Mouse (Mus musculus): ENCODE measurements around the gene Zdhhc12. TPM values are rescaled to one million over a fixed set of nuclear protein-coding genes. Genes with fewer than 3 reads are reported as not detected.
"Not testable (repeated sequence)": the region's sequence is repeated elsewhere in the genome, so short reads cannot be mapped to it uniquely, and the experiment has no call there.

Gene Zdhhc12
- polyA plus RNA-seq, 1 experiment = 31.5 TPM

GRCm38 (mm10) chr2:30133613-30134377 lies 40.3 kb upstream of the Zdhhc12 start, which contains the start of gene Tbc1d13:
Gene Tbc1d13 (plus strand): TSS chr2:30133746.
- Histone ChIP-seq H3K79me3 (ENCODE audit: low read depth) (peaks cover 4% of the 10 kb centered on the region), H3ac (ENCODE audit: control insufficient read depth, insufficient read length, low read depth) (peak within 1 kb of the TSS; percentile 95), H3K4me3 (ENCODE audit: insufficient read depth, poor library complexity, severe bottlenecking) (peak within 1 kb of the TSS; percentile 92), H3K79me2 (ENCODE audit: control insufficient read depth, insufficient read depth) (peaks cover 36% of the 10 kb centered on the region), H3K27me3 (ENCODE audit: control insufficient read depth, insufficient read depth, insufficient read length) (no peaks in the 10 kb centered on the region), H3K36me3 (ENCODE audit: control insufficient read depth, insufficient read depth) (peaks cover 20% of the 10 kb centered on the region)
- TF ChIP-seq CEBPB (IDR thresholded peaks at IDR 0.05; ENCODE audit: low read depth) (no peak), MYOD1 (IDR thresholded peaks at IDR 0.05; ENCODE audit: control insufficient read depth, insufficient read length, low read depth) (no peak), FOSL1 (IDR thresholded peaks at IDR 0.05; ENCODE audit: insufficient read depth, low read length, poor library complexity, severe bottlenecking) (no peak), CTCF (IDR thresholded peaks at IDR 0.05; ENCODE audit: control insufficient read depth, insufficient read depth, insufficient read length) (no peak), MAX (IDR thresholded peaks at IDR 0.05) (peak; percentile 85), USF1 (IDR thresholded peaks at IDR 0.05; ENCODE audit: low read depth) (peak; percentile 100), MYOG (IDR thresholded peaks at IDR 0.05; ENCODE audit: control insufficient read depth, extremely low read depth, insufficient read length) (no peak)

DNA sequence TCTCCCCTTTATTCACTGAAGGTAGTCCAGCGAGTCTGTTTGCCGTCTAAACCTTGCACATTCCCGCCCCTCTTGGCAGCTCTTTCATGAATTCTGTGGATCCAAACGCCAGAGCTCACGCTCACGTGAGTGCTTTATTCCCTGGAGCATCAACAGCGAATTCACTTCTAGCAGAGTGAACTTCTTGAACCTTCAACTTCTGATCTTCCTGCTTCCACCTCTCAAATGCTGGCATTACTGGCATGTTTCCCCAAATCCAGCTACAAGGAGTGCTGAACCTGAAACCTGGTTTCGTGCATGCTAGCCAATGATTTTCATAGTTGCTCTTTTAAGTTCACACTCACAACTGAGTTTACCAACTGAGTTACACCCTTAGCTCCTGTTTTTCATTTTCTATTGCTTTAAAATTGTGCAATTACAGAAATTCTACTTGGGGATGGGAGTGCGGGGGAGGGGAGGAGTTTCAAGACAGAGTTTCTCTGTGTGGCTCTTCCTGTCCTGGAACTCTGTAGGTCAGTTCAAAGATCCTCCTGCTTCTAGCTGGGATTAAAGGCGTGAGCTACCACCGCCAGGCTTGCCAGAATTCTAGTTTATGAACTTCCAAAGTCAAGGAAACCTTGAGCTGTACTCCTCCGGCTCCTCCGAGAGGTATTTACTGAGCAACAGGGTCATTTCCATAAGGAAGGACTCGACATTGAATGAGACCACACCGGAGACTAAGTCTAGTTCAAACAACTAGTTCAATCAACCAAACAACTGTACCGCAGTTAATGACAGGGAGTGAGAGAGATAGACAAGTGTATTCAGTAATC lies 39.6 kb upstream of the Zdhhc12 start:
- peak overlapping the region; percentile 92 for H3K4me3 ChIP-seq (ENCODE audit: insufficient read depth, poor library complexity, severe bottlenecking)
- peak overlapping the region; percentile 44 for H3ac ChIP-seq (ENCODE audit: control insufficient read depth, insufficient read length, low read depth)
- TF ChIP-seq FOSL1 (IDR thresholded peaks at IDR 0.05; ENCODE audit: insufficient read depth, low read length, poor library complexity, severe bottlenecking) (no peak), CTCF (IDR thresholded peaks at IDR 0.05; ENCODE audit: control insufficient read depth, insufficient read depth, insufficient read length) (no peak), MAX (IDR thresholded peaks at IDR 0.05) (no peak), USF1 (IDR thresholded peaks at IDR 0.05; ENCODE audit: low read depth) (peak; percentile 7), MYOD1 (IDR thresholded peaks at IDR 0.05; ENCODE audit: control insufficient read depth, insufficient read length, low read depth) (no peak), CEBPB (IDR thresholded peaks at IDR 0.05; ENCODE audit: low read depth) (peak; percentile 69), MYOG (IDR thresholded peaks at IDR 0.05; ENCODE audit: control insufficient read depth, extremely low read depth, insufficient read length) (no peak)
- no peaks in the 10 kb centered on the region for H3K27me3 ChIP-seq (ENCODE audit: control insufficient read depth, insufficient read depth, insufficient read length)
- peaks cover 4% of the 10 kb centered on the region for H3K79me3 ChIP-seq (ENCODE audit: low read depth)
- H3K36me3 ChIP-seq (ENCODE audit: control insufficient read depth, insufficient read depth) = peaks cover 20% of the 10 kb centered on the region
- H3K79me2 ChIP-seq (ENCODE audit: control insufficient read depth, insufficient read depth) = peaks cover 36% of the 10 kb centered on the region

GRCm38 (mm10) chr2:30131240-30131639 lies 37.8 kb upstream of the Zdhhc12 start:
- H3K79me3 ChIP-seq (ENCODE audit: low read depth); H3K27me3 ChIP-seq (ENCODE audit: control insufficient read depth, insufficient read depth, insufficient read length); H3K36me3 ChIP-seq (ENCODE audit: control insufficient read depth, insufficient read depth); H3K4me3 ChIP-seq (ENCODE audit: insufficient read depth, poor library complexity, severe bottlenecking); H3ac ChIP-seq (ENCODE audit: control insufficient read depth, insufficient read length, low read depth): not testable (repeated sequence)
- peaks cover 25% of the 10 kb centered on the region for H3K79me2 ChIP-seq (ENCODE audit: control insufficient read depth, insufficient read depth)

- no peaks in the 10 kb centered on the region for H3K36me3 ChIP-seq (ENCODE audit: control insufficient read depth, insufficient read depth)
- H3K79me2 ChIP-seq (ENCODE audit: control insufficient read depth, insufficient read depth) = peaks cover 15% of the 10 kb centered on the region
- no peak overlapping the region for H3K4me3 ChIP-seq (ENCODE audit: insufficient read depth, poor library complexity, severe bottlenecking)
- peaks cover 4% of the 10 kb centered on the region for H3K79me3 ChIP-seq (ENCODE audit: low read depth)
- H3ac ChIP-seq (ENCODE audit: control insufficient read depth, insufficient read length, low read depth) = no peak overlapping the region
- TF ChIP-seq FOSL1 (IDR thresholded peaks at IDR 0.05; ENCODE audit: insufficient read depth, low read length, poor library complexity, severe bottlenecking) (no peak), CEBPB (IDR thresholded peaks at IDR 0.05; ENCODE audit: low read depth) (no peak), USF1 (IDR thresholded peaks at IDR 0.05; ENCODE audit: low read depth) (no peak), MAX (IDR thresholded peaks at IDR 0.05) (no peak), CTCF (IDR thresholded peaks at IDR 0.05; ENCODE audit: control insufficient read depth, insufficient read depth, insufficient read length) (no peak), MYOG (IDR thresholded peaks at IDR 0.05; ENCODE audit: control insufficient read depth, extremely low read depth, insufficient read length) (no peak), MYOD1 (IDR thresholded peaks at IDR 0.05; ENCODE audit: control insufficient read depth, insufficient read length, low read depth) (no peak)
- no peaks in the 10 kb centered on the region for H3K27me3 ChIP-seq (ENCODE audit: control insufficient read depth, insufficient read depth, insufficient read length)
These were observed 36.7 kb upstream of the Zdhhc12 start for GRCm38 (mm10) chr2:30130156-30130555.

DNA sequence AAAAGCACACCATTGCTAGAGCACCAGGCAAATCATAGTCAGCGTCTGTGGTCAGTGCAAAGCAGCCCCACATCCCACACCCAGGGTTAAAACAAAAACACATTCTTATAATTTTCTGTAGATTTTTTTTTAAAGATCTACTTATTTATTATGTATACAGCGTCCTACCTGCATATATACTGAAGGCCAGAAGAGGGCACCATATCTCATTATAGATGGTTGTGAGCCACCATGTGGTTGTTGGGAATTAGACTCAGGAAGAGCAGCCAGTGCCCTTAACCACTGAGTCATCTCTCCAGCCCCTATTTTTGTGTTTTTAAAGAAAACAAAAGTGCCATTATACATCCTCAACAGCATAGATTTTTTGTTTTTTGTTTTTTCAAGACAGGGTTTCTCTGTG lies 35.3 kb upstream of the Zdhhc12 start:
- Histone ChIP-seq H3K4me3 (ENCODE audit: insufficient read depth, poor library complexity, severe bottlenecking) (no peak overlapping the region), H3K79me2 (ENCODE audit: control insufficient read depth, insufficient read depth) (peaks cover 4% of the 10 kb centered on the region), H3K36me3 (ENCODE audit: control insufficient read depth, insufficient read depth) (no peaks in the 10 kb centered on the region), H3K27me3 (ENCODE audit: control insufficient read depth, insufficient read depth, insufficient read length) (no peaks in the 10 kb centered on the region), H3ac (ENCODE audit: control insufficient read depth, insufficient read length, low read depth) (no peak overlapping the region), H3K79me3 (ENCODE audit: low read depth) (peaks cover under 1% of the 10 kb centered on the region)
- no peak for TF ChIP-seq USF1 (IDR thresholded peaks at IDR 0.05; ENCODE audit: low read depth)
- TF ChIP-seq CTCF (IDR thresholded peaks at IDR 0.05; ENCODE audit: control insufficient read depth, insufficient read depth, insufficient read length) = no peak
- peak; percentile 80 for TF ChIP-seq MAX (IDR thresholded peaks at IDR 0.05)
- no peak for TF ChIP-seq MYOD1 (IDR thresholded peaks at IDR 0.05; ENCODE audit: control insufficient read depth, insufficient read length, low read depth)
- no peak for TF ChIP-seq CEBPB (IDR thresholded peaks at IDR 0.05; ENCODE audit: low read depth)
- TF ChIP-seq MYOG (IDR thresholded peaks at IDR 0.05; ENCODE audit: control insufficient read depth, extremely low read depth, insufficient read length) = no peak
